Comparison of ENCODE assay signal across 23 mouse cellular contexts in genomic region chr17:59023971-59024370, GRCm38 (mm10). TPM values are rescaled to one million over a fixed set of nuclear protein-coding genes. Genes with fewer than 3 reads are reported as not detected.
DNase-seq lines count a peak whose midpoint lies in the region; ATAC-seq and TF ChIP-seq lines count a peak whose summit lies in the region.
"Had no signal": no experiment of that assay in that cellular context is flagged by ENCODE, and none has a peak within 500 bp of the region (broad histone marks: within the 10 kb centered on the region; RNA-seq: fewer than 3 reads in every experiment).

No protein-coding gene starts in this region.

- H3K9ac ChIP-seq in midbrain, embryonic 16.5 days (ENCODE audit: low read depth, low read length) = no peak overlapping the region
- H3K9ac ChIP-seq in midbrain, embryonic 11.5 days (ENCODE audit: low read length) = no peak overlapping the region
- no peak overlapping the region for H3K9ac ChIP-seq in forebrain, embryonic 13.5 days
- H3K9ac ChIP-seq: hindbrain, embryonic 12.5 days; liver, embryonic 13.5 days; lung, embryonic 14.5 days had no signal

- H3K4me2 ChIP-seq in midbrain, embryonic 16.5 days (ENCODE audit: low read length) = no peak overlapping the region
- H3K4me2 ChIP-seq in midbrain, embryonic 11.5 days = no peak overlapping the region
- H3K4me2 ChIP-seq in forebrain, embryonic 13.5 days = no peak overlapping the region
- H3K4me2 ChIP-seq: hindbrain, embryonic 12.5 days; liver, embryonic 13.5 days; lung, embryonic 14.5 days had no signal

- TF ChIP-seq CTCF in thymus, adult 2 months (IDR thresholded peaks at IDR 0.05; ENCODE audit: borderline replicate concordance, control insufficient read depth, extremely low read depth, insufficient read depth, low read length, poor library complexity) = no peak

- H3K4me3 ChIP-seq in midbrain, embryonic 16.5 days (ENCODE audit: low read depth, low read length) = no peak overlapping the region
- H3K4me3 ChIP-seq in midbrain, embryonic 11.5 days (ENCODE audit: low read depth, low read length) = no peak overlapping the region
- no peak overlapping the region for H3K4me3 ChIP-seq in forebrain, embryonic 13.5 days
- no peak overlapping the region for H3K4me3 ChIP-seq in thymus, adult 2 months (ENCODE audit: control insufficient read depth, insufficient read depth, low read length)
- H3K4me3 ChIP-seq: gastrocnemius, adult 2 months; heart, embryonic 10.5 days; hindbrain, embryonic 12.5 days; liver, embryonic 13.5 days had no signal

- TF ChIP-seq POLR2A in thymus, adult 2 months (IDR thresholded peaks at IDR 0.05; ENCODE audit: control insufficient read depth, extremely low read depth, insufficient read depth, low read length, poor library complexity) = no peak

- H3K9me3 ChIP-seq in midbrain, embryonic 16.5 days (replicated peaks; ENCODE audit: control insufficient read depth, low read length, poor library complexity, severe bottlenecking) = no peaks in the 10 kb centered on the region
- no peaks in the 10 kb centered on the region for H3K9me3 ChIP-seq in midbrain, embryonic 11.5 days (ENCODE audit: control insufficient read depth, low read length)
- no peaks in the 10 kb centered on the region for H3K9me3 ChIP-seq in forebrain, embryonic 13.5 days (replicated peaks)
- H3K9me3 ChIP-seq: heart, embryonic 10.5 days; hindbrain, embryonic 12.5 days; liver, embryonic 13.5 days had no signal

- 25% methylated on average over 5 of the region's 5 CpGs for WGBS in midbrain, embryonic 16.5 days
- WGBS in midbrain, embryonic 11.5 days = 35% methylated on average over 5 of the region's 5 CpGs
- 8% methylated on average over 4 of the region's 5 CpGs for WGBS in forebrain, embryonic 13.5 days
- WGBS in thymus, adult 2 months = 77% methylated on average over 5 of the region's 5 CpGs

- no peaks in the 10 kb centered on the region for H3K27me3 ChIP-seq in midbrain, embryonic 16.5 days (ENCODE audit: control insufficient read depth, insufficient read depth, low read depth, low read length)
- H3K27me3 ChIP-seq in midbrain, embryonic 11.5 days (ENCODE audit: control insufficient read depth, insufficient read depth, low read length) = no peaks in the 10 kb centered on the region; the same call in 1 of the 2 replicates
- H3K27me3 ChIP-seq in forebrain, embryonic 13.5 days = no peaks in the 10 kb centered on the region
- H3K27me3 ChIP-seq in thymus, adult 2 months (ENCODE audit: control insufficient read depth, insufficient read depth, low read length) = no peaks in the 10 kb centered on the region
- H3K27me3 ChIP-seq: hindbrain, embryonic 12.5 days; liver, embryonic 13.5 days had no signal

- H3K4me1 ChIP-seq in midbrain, embryonic 16.5 days (ENCODE audit: control insufficient read depth, insufficient read depth, low read length) = peaks cover 3% of the 10 kb centered on the region; the same call in 1 of the 2 replicates
- H3K4me1 ChIP-seq in midbrain, embryonic 11.5 days (ENCODE audit: control insufficient read depth, insufficient read depth, low read length) = no peaks in the 10 kb centered on the region
- peaks cover 18% of the 10 kb centered on the region for H3K4me1 ChIP-seq in forebrain, embryonic 13.5 days
- no peaks in the 10 kb centered on the region for H3K4me1 ChIP-seq in thymus, adult 2 months (replicated peaks; ENCODE audit: control insufficient read depth, insufficient read depth, low read length)
- H3K4me1 ChIP-seq: hindbrain, embryonic 12.5 days; liver, embryonic 13.5 days had no signal

- DNase-seq in kidney, adult 9 months = peak; percentile 45
- no peak for DNase-seq in kidney, adult 11 months
- DNase-seq in midbrain, embryonic 11.5 days (ENCODE audit: low spot score, missing footprints) = no peak
- no peak for DNase-seq in thymus, adult 2 months
- no peak for DNase-seq in neural tube, embryonic 10.5 days (ENCODE audit: extremely low spot score, low spot score)
- DNase-seq: B cell, adult 2 months; cerebellum, postnatal 10 days; gastrocnemius, adult 2 months; liver, embryonic 13.5 days; lung, embryonic 14.5 days; lung, postnatal 4 days; right cerebral cortex, postnatal 4 days had no signal

- H3K27ac ChIP-seq in midbrain, embryonic 16.5 days (ENCODE audit: low read length) = no peak overlapping the region
- no peak overlapping the region for H3K27ac ChIP-seq in midbrain, embryonic 11.5 days (ENCODE audit: low read depth, low read length)
- H3K27ac ChIP-seq in forebrain, embryonic 13.5 days = no peak overlapping the region
- no peak overlapping the region for H3K27ac ChIP-seq in thymus, adult 2 months (ENCODE audit: control insufficient read depth, insufficient read depth, low read length)
- H3K27ac ChIP-seq: gastrocnemius, adult 2 months; heart, embryonic 10.5 days; hindbrain, embryonic 12.5 days; liver, embryonic 13.5 days had no signal

- 0 out of 2 replicates have a peak, but pooled peaks have one; percentile 39 for ATAC-seq in midbrain, embryonic 16.5 days
- no peak for ATAC-seq in midbrain, embryonic 11.5 days (ENCODE audit: low FRiP score)
- ATAC-seq in forebrain, embryonic 13.5 days = peak; percentile 86; the same call in 1 of the 2 replicates
- ATAC-seq: inflammation-experienced regulatory T-cells, adult 6 months had no signal

- H3K36me3 ChIP-seq in midbrain, embryonic 16.5 days (ENCODE audit: control insufficient read depth, insufficient read depth, low read length) = no peaks in the 10 kb centered on the region
- no peaks in the 10 kb centered on the region for H3K36me3 ChIP-seq in midbrain, embryonic 11.5 days (ENCODE audit: control insufficient read depth, insufficient read depth, low read length)
- H3K36me3 ChIP-seq in forebrain, embryonic 13.5 days (ENCODE audit: poor library complexity, severe bottlenecking) = no peaks in the 10 kb centered on the region
- no peaks in the 10 kb centered on the region for H3K36me3 ChIP-seq in thymus, adult 2 months (ENCODE audit: control insufficient read depth, insufficient read depth, low read length)
- H3K36me3 ChIP-seq: heart, embryonic 10.5 days; hindbrain, embryonic 12.5 days; liver, embryonic 13.5 days had no signal

RNA-seq across cellular contexts. Expression of gene Nudt12, which starts 10.8 kb away (rescaled TPM):
- 5.9 and 6.6 TPM in 2 replicates for polyA plus RNA-seq in midbrain, embryonic 16.5 days (2015; fragmentation: Nextera tagmentation; extraction: Ambion mirVana)
- polyA plus RNA-seq in midbrain, embryonic 11.5 days (2014; fragmentation: Nextera tagmentation; extraction: Ambion mirVana) = 7.9 and 8.9 TPM in 2 replicates
- polyA plus RNA-seq in forebrain, embryonic 13.5 days (2015; fragmentation: Nextera tagmentation; extraction: Ambion mirVana) = 4.5 and 4.9 TPM in 2 replicates
- polyA plus RNA-seq in thymus, adult 2 months (2012; rRNA removed) = 1.0 and 2.0 TPM in 2 replicates

RNA-seq across cellular contexts. Expression of gene Pdzph1, which starts 32.8 kb away (rescaled TPM):
- polyA plus RNA-seq in midbrain, embryonic 16.5 days (2015; fragmentation: Nextera tagmentation; extraction: Ambion mirVana) = 5.1 and 5.6 TPM in 2 replicates
- polyA plus RNA-seq in midbrain, embryonic 11.5 days (2014; fragmentation: Nextera tagmentation; extraction: Ambion mirVana) = 35.3 and 37.7 TPM in 2 replicates
- polyA plus RNA-seq in forebrain, embryonic 13.5 days (2015; fragmentation: Nextera tagmentation; extraction: Ambion mirVana) = 13.1 and 13.4 TPM in 2 replicates
- 0.23 TPM in 1 of 2 replicates, not detected in the other for polyA plus RNA-seq in thymus, adult 2 months (2012; rRNA removed)
- polyA plus RNA-seq: adrenal gland, adult 2 months; heart, postnatal 0 days; inflammation-experienced regulatory T-cells, adult 6 months; large intestine, adult 2 months; limb, embryonic 11.5 days; lung, embryonic 14.5 days; stomach, embryonic 16.5 days; urinary bladder, adult 2 months had no signal
